Mouse (Mus musculus) CD4-positive naive resting alpha-beta T cell, adult 76 days (primary cell): Measurements from ENCODE around the gene Chst2. TPM values are rescaled to one million over a fixed set of nuclear protein-coding genes. Genes with fewer than 3 reads are reported as not detected.

Experiments
- total RNA-seq: library from RNA; stranded (reverse); gene quantifications from one replicate; pipeline ENCODE4 v1.2.4, GENCODE M21; 2023

Gene Chst2
- 1.7 TPM for total RNA-seq

DNA sequence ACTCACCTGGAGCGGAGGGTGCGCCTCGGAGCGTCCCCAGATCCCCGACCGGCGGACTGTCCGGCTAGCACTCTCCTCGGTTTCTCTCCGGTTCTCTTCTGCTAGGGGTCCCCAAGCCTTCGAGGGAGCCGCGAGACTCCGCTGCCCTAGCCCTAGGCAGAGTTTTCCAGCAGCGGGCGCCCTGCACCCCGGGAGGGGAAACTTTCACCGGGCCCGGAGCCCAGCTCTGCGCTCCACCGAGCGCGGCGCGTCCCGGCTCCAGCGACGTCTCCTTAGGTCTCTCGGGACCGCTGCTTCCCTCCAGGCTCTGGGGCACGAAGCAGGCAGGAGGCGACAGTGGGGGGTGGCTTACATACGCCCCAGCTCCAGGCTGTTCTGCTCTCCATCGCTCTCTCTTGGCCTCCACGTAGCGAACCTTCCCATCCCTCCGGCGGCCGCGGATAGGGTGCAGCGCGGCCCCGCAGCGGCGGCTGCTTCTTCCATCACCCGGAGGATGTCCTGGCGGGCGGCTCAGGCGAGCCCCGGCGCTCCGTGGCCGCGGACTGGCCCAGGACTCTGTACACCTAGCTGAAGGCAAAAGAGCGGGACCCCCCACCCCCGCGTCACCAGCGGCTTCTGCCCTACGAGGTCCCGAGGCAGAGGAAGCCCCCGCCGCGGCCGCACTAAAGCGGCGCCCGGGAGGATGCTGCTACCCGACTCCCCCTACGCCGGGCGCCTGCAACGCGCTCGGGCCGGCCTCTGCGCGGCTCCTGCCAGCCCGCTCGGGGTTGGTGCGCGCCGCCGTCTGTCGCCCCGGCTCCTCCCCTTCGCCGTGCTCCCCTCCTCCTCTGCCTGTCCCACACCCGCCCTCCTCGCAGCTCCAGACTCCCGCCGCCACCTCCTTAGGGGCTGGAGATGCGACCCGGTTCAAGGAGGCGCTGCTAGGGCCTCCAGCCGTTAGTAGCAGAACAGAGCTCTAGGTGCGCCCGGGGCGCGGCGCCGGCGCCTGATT is at the start of gene Chst2:
Gene Chst2 (minus strand): TSS at position 152 of the 991 bp plus-strand sequence.

Other genes starting within 250 kb of the Chst2 start
- 119 TPM for gene U2surp, start 105.3 kb upstream of the Chst2 start, total RNA-seq
- 0.76 TPM for gene Paqr9, start 152.9 kb upstream of the Chst2 start, total RNA-seq
- gene Pcolce2, start 230.9 kb upstream of the Chst2 start, total RNA-seq: 0.32 TPM